Mouse (Mus musculus): ENCODE measurements at regions not wholly inside any gene's neighbourhood (a gene's known extent, or its start where the extent isn't known, plus 50 kb on each side); places are given as distances from the start of the nearest gene placed in this dataset.

GRCm38 (mm10) chr14:105431584-105431983 lies 173.2 kb downstream of the Ndfip2 start:
- no peak for DNase-seq (ENCODE audit: low spot score in 2 of 2)

DNA sequence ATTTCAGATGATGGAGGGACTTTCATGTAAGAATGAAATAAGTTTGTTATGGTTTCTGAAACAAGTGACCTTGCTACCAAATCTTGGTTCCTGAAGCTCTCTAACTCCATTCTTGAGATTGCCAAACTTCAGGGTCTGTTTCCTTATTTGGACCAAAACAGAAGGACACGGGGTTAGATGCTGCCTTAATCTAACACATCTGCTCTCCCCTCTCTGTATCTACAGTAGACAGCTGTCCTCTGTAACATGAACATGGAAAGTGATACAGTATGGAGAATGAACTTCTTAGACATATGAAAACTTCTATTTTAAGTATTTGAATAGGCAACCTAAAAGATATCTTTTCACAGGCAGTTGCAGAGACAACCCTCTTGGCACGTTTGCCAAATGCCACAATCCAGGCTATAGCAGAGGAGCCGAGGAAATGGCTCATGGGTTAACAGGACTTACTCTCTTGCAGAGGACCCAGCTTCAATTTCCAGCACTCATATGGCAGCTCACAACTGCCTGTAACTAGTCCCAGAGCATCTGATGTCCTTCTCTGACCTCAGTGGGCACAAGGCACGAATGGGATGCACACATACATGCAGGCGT lies 171.4 kb downstream of the Ndfip2 start:
- DNase-seq (ENCODE audit: low spot score in 2 of 2): no peak

DNA sequence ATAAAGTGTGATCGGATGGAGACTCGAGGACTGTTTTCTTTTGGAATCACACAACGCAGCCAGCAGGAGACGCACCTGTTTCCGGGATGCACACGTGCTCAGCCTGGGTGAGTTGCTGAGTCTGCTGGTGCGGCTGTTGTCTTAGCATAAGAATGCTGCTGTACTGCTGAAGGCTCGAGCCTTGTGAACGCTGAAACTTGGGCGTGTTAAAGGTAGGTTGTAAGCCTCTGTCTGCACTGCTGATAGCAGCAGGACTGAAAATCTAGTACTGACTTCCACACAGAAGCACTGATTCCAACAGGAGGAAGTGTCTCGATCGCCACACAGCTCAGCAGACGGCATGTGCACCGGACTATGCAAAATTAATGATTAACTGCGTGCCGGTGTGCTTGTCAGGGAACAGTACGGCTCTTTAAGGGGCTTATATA lies 169.1 kb downstream of the Ndfip2 start:
- peak in 1 of 2 experiments; percentile 17 for DNase-seq (ENCODE audit: low spot score in 2 of 2)

DNA sequence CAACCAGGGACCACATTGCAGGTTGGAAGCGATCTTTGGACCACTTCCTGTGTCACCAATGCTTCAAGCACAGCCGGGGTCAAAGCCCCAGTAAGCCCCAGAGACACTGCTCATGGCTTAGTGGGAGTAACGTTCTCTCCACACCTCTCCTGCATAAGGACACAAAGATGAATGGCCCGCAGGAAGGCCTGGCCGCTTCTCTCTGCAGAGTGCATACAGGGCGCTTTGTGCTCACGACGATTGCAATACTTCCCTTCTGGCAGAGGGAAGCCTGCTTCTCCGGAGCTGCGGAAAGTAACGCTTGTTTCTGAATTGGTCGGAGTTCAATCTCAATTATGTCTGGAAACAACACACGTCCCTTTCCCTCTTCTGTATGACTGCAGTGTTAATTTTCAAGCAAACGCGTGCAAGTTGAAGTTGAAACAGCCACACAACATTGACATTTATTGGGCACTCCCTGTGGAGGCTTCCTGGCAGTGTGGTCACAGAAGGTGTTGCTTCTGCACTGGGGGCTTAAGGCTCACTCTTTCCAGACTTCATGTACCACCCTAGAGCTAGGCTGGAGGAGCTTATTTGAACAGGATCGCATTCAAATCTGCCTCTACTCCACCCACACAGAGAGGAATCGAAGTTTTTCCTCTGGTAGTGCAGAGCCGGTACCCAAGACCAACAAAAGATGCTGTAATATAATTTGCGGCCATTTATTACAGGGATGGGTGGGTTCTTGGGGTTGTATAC lies 168.4 kb downstream of the Ndfip2 start:
- DNase-seq (ENCODE audit: low spot score in 2 of 2): peak in 1 of 2 experiments; percentile 19

DNA sequence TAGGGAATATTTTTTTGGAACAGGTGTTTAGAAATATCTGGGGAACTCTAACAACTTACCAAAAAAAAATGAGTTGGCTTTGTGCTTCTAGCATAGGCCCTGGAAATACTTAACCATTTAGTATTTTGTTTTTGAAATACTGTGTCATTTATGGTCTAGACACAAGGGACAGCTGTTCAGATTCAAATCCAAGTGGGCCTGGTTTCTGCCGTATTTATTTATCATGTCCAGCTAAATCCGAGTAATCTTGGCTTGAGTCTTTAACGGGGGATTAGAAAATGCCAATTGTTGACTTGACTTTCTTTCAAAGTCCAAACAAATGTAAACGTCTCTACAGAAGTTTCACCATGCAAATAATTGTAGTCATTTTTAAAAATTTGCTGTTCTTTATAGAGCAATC lies 159.6 kb downstream of the Ndfip2 start:
- no peak for DNase-seq (ENCODE audit: low spot score in 2 of 2)

DNA sequence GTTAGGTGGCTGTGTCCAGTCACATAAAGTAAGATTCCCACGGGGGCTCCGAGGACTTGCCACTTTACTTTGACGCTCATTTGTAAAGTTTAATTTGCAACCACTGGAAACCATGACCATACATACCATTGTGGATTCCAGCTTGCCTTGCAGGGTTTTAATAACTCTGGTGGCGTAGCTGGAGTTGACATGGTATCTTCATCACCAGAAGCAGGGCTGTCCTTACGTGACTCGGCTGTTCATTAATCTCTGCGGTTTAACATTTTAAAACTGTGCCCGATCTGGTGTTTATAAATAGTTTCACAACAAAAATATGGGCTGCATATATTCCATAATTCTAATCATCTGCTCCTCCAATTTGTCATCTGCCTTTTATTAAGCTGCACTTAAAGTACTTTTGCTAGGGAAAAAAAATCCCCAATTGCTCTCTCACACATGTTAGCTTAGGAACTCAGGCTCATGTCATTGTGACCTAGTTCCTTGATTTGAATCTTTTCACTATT lies 159.1 kb downstream of the Ndfip2 start:
- DNase-seq (ENCODE audit: low spot score in 2 of 2): no peak

DNA sequence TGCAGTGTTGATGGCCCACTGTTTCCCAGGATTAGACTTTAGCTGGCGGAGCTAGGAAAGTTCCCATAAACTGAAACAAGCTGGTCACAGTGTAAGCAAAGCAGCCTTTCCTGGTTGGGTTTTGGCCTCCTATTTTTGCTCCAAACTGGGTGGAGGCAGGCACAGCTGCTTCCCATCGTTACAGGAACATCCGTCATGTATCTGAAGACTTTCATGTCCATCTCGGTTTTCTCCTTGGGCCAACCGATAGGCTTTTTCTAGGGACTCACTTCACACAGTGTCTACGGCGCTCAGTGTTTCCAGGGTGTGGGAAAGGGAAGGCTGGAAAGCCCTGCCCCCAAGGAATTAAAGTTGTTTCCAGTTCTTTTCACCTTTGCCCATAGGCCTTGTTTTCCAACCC lies 158.6 kb downstream of the Ndfip2 start:
- DNase-seq (ENCODE audit: low spot score in 2 of 2): no peak

DNA sequence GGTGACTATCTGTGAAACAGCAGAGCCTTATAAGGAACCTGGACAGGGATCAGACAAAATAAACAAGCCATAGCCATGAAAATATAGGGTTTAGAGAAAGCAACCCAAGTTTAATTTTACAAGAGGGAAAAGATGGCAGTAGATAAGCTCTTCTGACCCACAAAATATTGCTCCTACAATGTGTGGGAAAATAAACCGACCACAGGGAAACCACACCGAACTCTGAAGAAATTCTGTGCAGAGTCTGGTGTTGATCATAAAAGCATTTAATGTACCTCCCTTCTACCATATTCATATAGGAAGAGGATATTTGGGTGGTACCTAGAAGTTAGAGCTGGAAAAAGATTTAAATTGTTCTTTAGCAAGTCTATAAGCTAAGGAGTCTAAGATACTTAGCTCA lies 146.3 kb downstream of the Ndfip2 start:
- DNase-seq (ENCODE audit: low spot score in 2 of 2): no peak

- DNase-seq (ENCODE audit: low spot score in 2 of 2): no peak
Observed at GRCm38 (mm10) chr14:105404241-105404640, 145.9 kb downstream of the Ndfip2 start.

- no peak for DNase-seq (ENCODE audit: low spot score in 2 of 2)
Observed at GRCm38 (mm10) chr14:105403256-105403655, 144.9 kb downstream of the Ndfip2 start.

- no peak for DNase-seq (ENCODE audit: low spot score in 2 of 2)
Observed at GRCm38 (mm10) chr14:105402556-105402955, 144.2 kb downstream of the Ndfip2 start.

DNA sequence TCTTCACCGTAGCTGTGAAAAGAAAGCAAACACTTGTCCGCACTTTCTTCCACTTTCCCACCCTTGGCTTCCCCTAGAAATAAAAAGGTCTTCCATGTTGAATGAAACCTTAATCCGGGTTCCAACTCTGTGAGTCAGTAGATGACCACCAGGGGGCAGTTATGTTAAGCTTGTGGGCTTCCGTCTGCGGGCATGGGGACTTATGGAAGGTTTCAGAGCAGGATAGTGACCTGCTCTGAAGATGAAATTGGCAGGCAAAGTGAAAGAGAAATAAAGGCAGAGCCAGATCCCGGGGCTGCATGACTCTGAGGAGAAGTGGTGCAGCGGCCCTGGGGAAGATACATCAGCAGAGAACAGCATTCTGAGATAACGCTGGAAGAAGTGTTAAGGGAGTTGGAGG lies 139.1 kb downstream of the Ndfip2 start:
- peak; percentile 64 to 81 for DNase-seq (ENCODE audit: low spot score in 2 of 2)

- DNase-seq (ENCODE audit: low spot score in 2 of 2): no peak
Observed at GRCm38 (mm10) chr14:105392079-105392813, 133.9 kb downstream of the Ndfip2 start.

DNA sequence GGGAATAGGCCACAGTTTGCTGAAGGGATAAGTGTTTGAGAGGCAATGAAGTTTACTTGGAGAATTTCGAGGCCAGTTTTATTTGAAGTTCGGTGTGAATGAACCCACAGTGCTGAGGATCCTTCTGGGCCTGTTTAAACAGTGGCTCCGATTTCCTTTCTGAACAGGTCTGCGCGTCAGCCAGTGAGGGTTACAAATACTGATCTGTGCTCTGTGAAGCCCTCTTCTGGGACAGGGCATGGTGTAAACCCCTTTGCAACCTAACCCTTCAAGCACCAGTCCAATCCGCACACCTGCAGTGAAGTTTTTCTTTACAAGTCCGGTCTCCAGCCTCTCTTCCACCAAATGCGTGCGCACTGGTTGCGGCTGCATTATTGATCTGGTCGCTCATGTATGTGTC lies 133.1 kb downstream of the Ndfip2 start:
- no peak for DNase-seq (ENCODE audit: low spot score in 2 of 2)

DNA sequence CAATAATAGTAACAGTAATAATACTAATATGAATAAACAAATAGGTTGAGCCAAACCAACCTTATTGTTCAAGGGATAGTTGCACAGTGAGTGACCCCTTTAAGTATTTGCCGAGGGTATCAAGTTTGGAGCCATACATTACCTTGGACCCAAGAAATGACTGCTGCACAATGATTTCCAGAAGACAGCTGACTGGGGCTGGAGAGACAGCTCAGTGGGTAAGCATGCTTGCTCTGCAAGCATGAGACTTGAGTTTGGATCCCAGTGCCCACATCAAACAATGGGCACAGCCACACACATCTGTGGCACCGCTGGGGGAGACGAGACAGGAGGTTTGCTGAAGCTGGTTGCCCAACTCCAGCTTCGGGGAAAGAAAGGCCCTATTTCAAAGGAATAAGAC lies 126.7 kb downstream of the Ndfip2 start:
- no peak for DNase-seq (ENCODE audit: low spot score in 2 of 2)

DNA sequence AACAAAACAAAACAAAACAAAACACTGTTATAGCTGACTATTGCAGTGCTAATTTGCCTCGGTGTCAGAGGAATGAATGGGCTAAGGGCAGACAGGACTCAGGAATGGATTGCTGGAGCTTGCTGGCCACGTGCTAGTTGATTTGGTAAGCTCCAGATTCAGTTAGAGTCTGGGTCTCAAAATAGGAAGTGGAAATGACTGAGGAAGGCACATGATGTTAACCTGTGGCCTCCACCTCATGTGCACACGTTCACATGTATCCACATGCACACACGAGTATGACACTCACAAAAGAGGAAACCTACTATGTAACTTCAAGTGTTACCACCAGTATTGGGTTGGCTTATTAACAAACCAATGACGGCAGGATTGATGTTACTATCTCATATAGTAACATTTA lies 125.0 kb downstream of the Ndfip2 start:
- DNase-seq (ENCODE audit: low spot score in 2 of 2): no peak

GRCm38 (mm10) chr14:105380101-105380500 lies 121.7 kb downstream of the Ndfip2 start:
- DNase-seq (ENCODE audit: low spot score in 2 of 2): no peak

GRCm38 (mm10) chr14:105377770-105378169 lies 119.4 kb downstream of the Ndfip2 start:
- peak in 1 of 2 experiments; percentile 39 for DNase-seq (ENCODE audit: low spot score in 2 of 2)

DNA sequence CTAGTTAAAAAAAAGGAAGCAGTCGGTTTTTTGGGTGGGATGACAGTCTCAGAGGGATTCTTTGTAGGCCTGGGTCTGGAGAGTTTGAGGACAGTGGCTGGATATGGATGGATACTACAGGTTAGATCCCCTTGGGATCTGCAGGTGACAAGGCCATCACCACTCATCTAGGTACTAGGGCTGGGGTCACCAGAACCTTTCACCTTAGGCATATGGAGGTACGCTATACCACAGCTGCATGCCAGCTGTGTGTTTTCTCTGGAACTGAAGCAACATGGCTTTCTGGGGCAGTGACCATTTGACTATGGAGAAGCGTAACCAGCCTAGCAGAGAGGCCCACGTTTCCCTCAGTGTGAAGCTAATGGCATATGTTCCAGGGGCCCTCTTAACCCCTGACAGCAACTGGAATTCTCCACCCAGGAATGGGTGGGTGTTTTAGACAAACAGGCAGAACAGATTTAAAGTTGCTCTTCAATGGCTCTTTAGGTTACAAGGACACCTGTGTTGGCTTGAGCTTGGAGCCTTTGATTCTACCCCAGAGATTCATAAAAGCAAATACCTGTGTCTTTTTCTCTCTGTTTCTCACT lies 118.8 kb downstream of the Ndfip2 start:
- DNase-seq (ENCODE audit: low spot score in 2 of 2): no peak

DNA sequence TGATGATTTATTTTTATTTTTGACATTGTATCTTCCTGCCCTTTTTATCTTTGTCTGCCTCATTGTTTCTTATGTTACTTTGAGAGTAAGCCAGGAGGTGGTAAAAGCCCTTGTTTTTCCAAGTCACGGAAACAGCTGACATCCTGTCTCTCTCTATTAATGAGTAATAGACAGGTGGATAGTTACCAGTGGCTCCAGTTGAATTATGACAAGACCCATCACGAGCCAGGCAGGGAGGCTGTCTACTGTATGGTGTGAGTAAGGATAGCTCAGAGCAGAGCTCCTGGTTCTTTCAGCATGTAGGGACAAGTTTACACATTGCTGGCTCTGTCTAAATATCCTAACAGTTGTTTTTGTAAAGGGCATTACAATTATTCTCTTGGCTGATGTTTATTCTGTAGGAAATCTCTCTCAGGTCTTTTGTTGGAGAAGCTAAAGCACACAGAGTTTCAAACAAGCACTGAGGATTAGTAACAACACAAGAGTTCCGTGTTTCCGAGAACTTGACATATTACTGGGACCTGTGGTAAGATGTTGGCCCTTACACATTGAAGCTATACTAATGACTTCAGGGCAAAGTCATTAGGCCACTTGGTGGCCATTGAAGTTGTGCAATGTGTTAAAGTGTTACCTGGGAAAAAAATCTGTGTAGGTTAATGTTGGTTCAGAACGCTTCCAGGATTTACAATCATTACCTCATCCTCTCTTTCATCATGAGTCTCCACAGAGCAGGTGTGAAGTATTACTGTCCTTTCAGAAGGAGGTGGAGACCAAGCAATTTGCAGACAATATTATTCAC lies 111.5 kb downstream of the Ndfip2 start:
- no peak for DNase-seq (ENCODE audit: low spot score in 2 of 2)

DNA sequence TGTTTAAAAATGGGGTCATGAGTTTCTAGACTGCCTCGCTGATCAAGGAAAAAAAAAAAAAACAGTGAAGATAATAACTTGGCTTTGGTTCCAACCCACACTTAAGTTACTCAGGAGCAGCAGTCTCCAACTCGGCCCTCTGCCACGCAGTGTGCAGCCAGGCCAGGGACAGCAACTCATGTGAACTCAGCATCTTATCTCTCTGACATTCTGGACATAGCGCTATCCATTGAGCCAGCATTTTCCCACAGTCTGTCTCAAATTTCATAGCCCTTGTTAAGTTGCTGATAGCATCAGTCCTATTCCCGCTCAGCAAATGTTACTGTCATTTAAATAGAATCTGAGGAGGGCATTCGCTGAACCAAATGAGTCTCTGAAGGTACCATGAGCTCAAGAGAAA lies 102.2 kb downstream of the Ndfip2 start:
- peak in 1 of 2 experiments; percentile 62 for DNase-seq (ENCODE audit: low spot score in 2 of 2)

Measured in gastrocnemius, postnatal 4 days (tissue).